Mouse (Mus musculus): ENCODE data around the gene Ccdc186. TPM values are rescaled to one million over a fixed set of nuclear protein-coding genes. Genes with fewer than 3 reads are reported as not detected.

Ccdc186 gene
- polyA plus RNA-seq, 1 experiment from 2014 or later, result 25.0 TPM

GRCm38 (mm10) chr19:56807122-56807521 lies 14.9 kb downstream of the Ccdc186 start:
- H3K9ac ChIP-seq (replicated peaks; ENCODE audit: low read depth, low read length), result no peak overlapping the region
- no peaks in the 10 kb centered on the region for H3K27me3 ChIP-seq (ENCODE audit: control insufficient read depth, insufficient read depth, low read length)
- H3K4me3 ChIP-seq (ENCODE audit: low read depth, low read length), result no peak overlapping the region
- H3K27ac ChIP-seq (ENCODE audit: low read depth, low read length), result no peak overlapping the region
- H3K4me1 ChIP-seq (ENCODE audit: control insufficient read depth, insufficient read depth, low read length), result no peaks in the 10 kb centered on the region
- peaks cover 18% of the 10 kb centered on the region for H3K36me3 ChIP-seq (ENCODE audit: control insufficient read depth, insufficient read depth, low read length)
- 43% methylated on average over 5 of the region's 5 CpGs for WGBS
- ATAC-seq (ENCODE audit: low read depth), result no peak
- H3K4me2 ChIP-seq (ENCODE audit: low read depth, low read length), result no peak overlapping the region
- H3K9me3 ChIP-seq (ENCODE audit: control insufficient read depth, low read length), result no peaks in the 10 kb centered on the region

- H3K9me3 ChIP-seq (ENCODE audit: control insufficient read depth, low read length), result no peaks in the 10 kb centered on the region
- H3K27ac ChIP-seq (ENCODE audit: low read depth, low read length), result no peak overlapping the region
- no peak overlapping the region for H3K4me2 ChIP-seq (ENCODE audit: low read depth, low read length)
- H3K9ac ChIP-seq (replicated peaks; ENCODE audit: low read depth, low read length), result no peak overlapping the region
- H3K4me1 ChIP-seq (ENCODE audit: control insufficient read depth, insufficient read depth, low read length), result no peaks in the 10 kb centered on the region
- H3K4me3 ChIP-seq (ENCODE audit: low read depth, low read length), result no peak overlapping the region
- no peaks in the 10 kb centered on the region for H3K27me3 ChIP-seq (ENCODE audit: control insufficient read depth, insufficient read depth, low read length)
- ATAC-seq (ENCODE audit: low read depth), result no peak
- 87% methylated on average over 2 of the region's 2 CpGs for WGBS
- peaks cover 32% of the 10 kb centered on the region for H3K36me3 ChIP-seq (ENCODE audit: control insufficient read depth, insufficient read depth, low read length)
Measured at GRCm38 (mm10) chr19:56805366-56805765, 16.6 kb downstream of the Ccdc186 start.

- H3K4me3 ChIP-seq (ENCODE audit: low read depth, low read length), result no peak overlapping the region
- H3K9me3 ChIP-seq (ENCODE audit: control insufficient read depth, low read length), result no peaks in the 10 kb centered on the region
- H3K4me1 ChIP-seq (ENCODE audit: control insufficient read depth, insufficient read depth, low read length), result no peaks in the 10 kb centered on the region
- 75% methylated on average over 3 of the region's 3 CpGs for WGBS
- peaks cover 39% of the 10 kb centered on the region for H3K36me3 ChIP-seq (ENCODE audit: control insufficient read depth, insufficient read depth, low read length)
- ATAC-seq (ENCODE audit: low read depth), result no peak
- H3K27me3 ChIP-seq (ENCODE audit: control insufficient read depth, insufficient read depth, low read length), result no peaks in the 10 kb centered on the region
- no peak overlapping the region for H3K9ac ChIP-seq (replicated peaks; ENCODE audit: low read depth, low read length)
- H3K4me2 ChIP-seq (ENCODE audit: low read depth, low read length), result no peak overlapping the region
- H3K27ac ChIP-seq (ENCODE audit: low read depth, low read length), result no peak overlapping the region
Measured at GRCm38 (mm10) chr19:56802352-56802746, 19.6 kb downstream of the Ccdc186 start.

GRCm38 (mm10) chr19:56801656-56802351 lies 20.2 kb downstream of the Ccdc186 start:
- H3K4me1 ChIP-seq (ENCODE audit: control insufficient read depth, insufficient read depth, low read length), result no peaks in the 10 kb centered on the region
- H3K4me3 ChIP-seq (ENCODE audit: low read depth, low read length), result no peak overlapping the region
- H3K9me3 ChIP-seq (ENCODE audit: control insufficient read depth, low read length), result no peaks in the 10 kb centered on the region
- H3K27ac ChIP-seq (ENCODE audit: low read depth, low read length), result no peak overlapping the region
- H3K27me3 ChIP-seq (ENCODE audit: control insufficient read depth, insufficient read depth, low read length), result no peaks in the 10 kb centered on the region
- 92% methylated on average over 10 of the region's 10 CpGs for WGBS
- H3K36me3 ChIP-seq (ENCODE audit: control insufficient read depth, insufficient read depth, low read length), result peaks cover 36% of the 10 kb centered on the region
- H3K4me2 ChIP-seq (ENCODE audit: low read depth, low read length), result no peak overlapping the region
- no peak for ATAC-seq (ENCODE audit: low read depth)
- H3K9ac ChIP-seq (replicated peaks; ENCODE audit: low read depth, low read length), result no peak overlapping the region

- H3K9ac ChIP-seq (replicated peaks; ENCODE audit: low read depth, low read length), result no peak overlapping the region
- no peaks in the 10 kb centered on the region for H3K4me1 ChIP-seq (ENCODE audit: control insufficient read depth, insufficient read depth, low read length)
- no peak for ATAC-seq (ENCODE audit: low read depth)
- H3K27ac ChIP-seq (ENCODE audit: low read depth, low read length), result no peak overlapping the region
- H3K4me3 ChIP-seq (ENCODE audit: low read depth, low read length), result no peak overlapping the region
- no peak overlapping the region for H3K4me2 ChIP-seq (ENCODE audit: low read depth, low read length)
- H3K36me3 ChIP-seq (ENCODE audit: control insufficient read depth, insufficient read depth, low read length), result peaks cover 38% of the 10 kb centered on the region
- no peaks in the 10 kb centered on the region for H3K9me3 ChIP-seq (ENCODE audit: control insufficient read depth, low read length)
- H3K27me3 ChIP-seq (ENCODE audit: control insufficient read depth, insufficient read depth, low read length), result no peaks in the 10 kb centered on the region
- WGBS, result 88% methylated on average over 7 of the region's 7 CpGs
Measured at GRCm38 (mm10) chr19:56800930-56801655, 20.9 kb downstream of the Ccdc186 start.

- Histone ChIP-seq H3K27me3 (ENCODE audit: control insufficient read depth, insufficient read depth, low read length) (no peaks in the 10 kb centered on the region), H3K4me1 (ENCODE audit: control insufficient read depth, insufficient read depth, low read length) (no peaks in the 10 kb centered on the region), H3K4me3 (ENCODE audit: low read depth, low read length) (no peak overlapping the region), H3K4me2 (ENCODE audit: low read depth, low read length) (no peak overlapping the region), H3K36me3 (ENCODE audit: control insufficient read depth, insufficient read depth, low read length) (peaks cover 35% of the 10 kb centered on the region), H3K9me3 (ENCODE audit: control insufficient read depth, low read length) (no peaks in the 10 kb centered on the region), H3K27ac (ENCODE audit: low read depth, low read length) (no peak overlapping the region), H3K9ac (replicated peaks; ENCODE audit: low read depth, low read length) (no peak overlapping the region)
- 92% methylated on average over 8 of the region's 8 CpGs for WGBS
- ATAC-seq (ENCODE audit: low read depth), result no peak
Measured at GRCm38 (mm10) chr19:56800226-56800625, 21.8 kb downstream of the Ccdc186 start.

GRCm38 (mm10) chr19:56797376-56797775 lies 24.6 kb downstream of the Ccdc186 start:
- no peak overlapping the region for H3K9ac ChIP-seq (replicated peaks; ENCODE audit: low read depth, low read length)
- H3K4me3 ChIP-seq (ENCODE audit: low read depth, low read length), result no peak overlapping the region
- H3K27ac ChIP-seq (ENCODE audit: low read depth, low read length), result no peak overlapping the region
- H3K9me3 ChIP-seq (ENCODE audit: control insufficient read depth, low read length), result no peaks in the 10 kb centered on the region
- ATAC-seq (ENCODE audit: low read depth), result no peak
- H3K36me3 ChIP-seq (ENCODE audit: control insufficient read depth, insufficient read depth, low read length), result peaks cover 55% of the 10 kb centered on the region
- 96% methylated on average over 11 of the region's 11 CpGs for WGBS
- no peak overlapping the region for H3K4me2 ChIP-seq (ENCODE audit: low read depth, low read length)
- no peaks in the 10 kb centered on the region for H3K4me1 ChIP-seq (ENCODE audit: control insufficient read depth, insufficient read depth, low read length)
- H3K27me3 ChIP-seq (ENCODE audit: control insufficient read depth, insufficient read depth, low read length), result no peaks in the 10 kb centered on the region

GRCm38 (mm10) chr19:56788952-56789351 lies 33.0 kb downstream of the Ccdc186 start:
- Histone ChIP-seq H3K9ac (replicated peaks; ENCODE audit: low read depth, low read length) (no peak overlapping the region), H3K36me3 (ENCODE audit: control insufficient read depth, insufficient read depth, low read length) (peaks cover 25% of the 10 kb centered on the region), H3K4me3 (ENCODE audit: low read depth, low read length) (no peak overlapping the region), H3K27ac (ENCODE audit: low read depth, low read length) (no peak overlapping the region), H3K4me2 (ENCODE audit: low read depth, low read length) (no peak overlapping the region), H3K4me1 (ENCODE audit: control insufficient read depth, insufficient read depth, low read length) (no peaks in the 10 kb centered on the region), H3K9me3 (ENCODE audit: control insufficient read depth, low read length) (no peaks in the 10 kb centered on the region), H3K27me3 (ENCODE audit: control insufficient read depth, insufficient read depth, low read length) (no peaks in the 10 kb centered on the region)
- WGBS, result 91% methylated on average over 5 of the region's 5 CpGs
- no peak for ATAC-seq (ENCODE audit: low read depth)

GRCm38 (mm10) chr19:56787911-56788310 lies 34.1 kb downstream of the Ccdc186 start:
- no peak overlapping the region for H3K4me3 ChIP-seq (ENCODE audit: low read depth, low read length)
- peaks cover 18% of the 10 kb centered on the region for H3K36me3 ChIP-seq (ENCODE audit: control insufficient read depth, insufficient read depth, low read length)
- H3K4me1 ChIP-seq (ENCODE audit: control insufficient read depth, insufficient read depth, low read length), result no peaks in the 10 kb centered on the region
- H3K4me2 ChIP-seq (ENCODE audit: low read depth, low read length), result no peak overlapping the region
- H3K9me3 ChIP-seq (ENCODE audit: control insufficient read depth, low read length), result no peaks in the 10 kb centered on the region
- ATAC-seq (ENCODE audit: low read depth), result no peak
- 90% methylated on average over 7 of the region's 7 CpGs for WGBS
- no peak overlapping the region for H3K9ac ChIP-seq (replicated peaks; ENCODE audit: low read depth, low read length)
- H3K27me3 ChIP-seq (ENCODE audit: control insufficient read depth, insufficient read depth, low read length), result no peaks in the 10 kb centered on the region
- no peak overlapping the region for H3K27ac ChIP-seq (ENCODE audit: low read depth, low read length)

Measured in neural tube, embryonic 14.5 days (tissue).